11 mouse cellular contexts compared by ENCODE assay signal in genomic region chr7:15961798-15962197, GRCm38 (mm10). TPM values are rescaled to one million over a fixed set of nuclear protein-coding genes. Genes with fewer than 3 reads are reported as not detected.
DNase-seq lines count a peak whose midpoint lies in the region; ATAC-seq and TF ChIP-seq lines count a peak whose summit lies in the region.
"Had no signal": no experiment of that assay in that cellular context is flagged by ENCODE, and none has a peak within 500 bp of the region (broad histone marks: within the 10 kb centered on the region; RNA-seq: fewer than 3 reads in every experiment).

No protein-coding gene starts in this region.

- H3K4me1 ChIP-seq in forebrain, embryonic 16.5 days (replicated peaks; ENCODE audit: control insufficient read depth, insufficient read depth, low read length) = peaks cover 13% of the 10 kb centered on the region
- H3K4me1 ChIP-seq in forebrain, embryonic 15.5 days = peaks cover 15% of the 10 kb centered on the region
- H3K4me1 ChIP-seq in kidney, adult 2 months (ENCODE audit: control insufficient read depth, insufficient read depth, low read length) = peaks cover 14% of the 10 kb centered on the region
- peaks cover 30% of the 10 kb centered on the region for H3K4me1 ChIP-seq in hindbrain, embryonic 10.5 days (replicated peaks)

- H3K9me3 ChIP-seq in forebrain, embryonic 16.5 days (ENCODE audit: control insufficient read depth, low read length) = no peaks in the 10 kb centered on the region
- no peaks in the 10 kb centered on the region for H3K9me3 ChIP-seq in forebrain, embryonic 15.5 days
- 0 out of 2 replicates have a peak, but pooled peaks cover 3% of the 10 kb centered on the region for H3K9me3 ChIP-seq in hindbrain, embryonic 10.5 days
- H3K9me3 ChIP-seq: G1E; liver, embryonic 13.5 days had no signal

- no peak for DNase-seq in kidney, adult 2 months
- DNase-seq in kidney, postnatal 25 days = no peak
- peak; percentile 6 for DNase-seq in ovary, postnatal 36 days (ENCODE audit: low spot score)
- DNase-seq in ovary, postnatal 14 days (ENCODE audit: low spot score) = no peak
- DNase-seq in right cerebral cortex, postnatal 36 days (ENCODE audit: low spot score in 2 of 2) = no peak
- no peak for DNase-seq in hindbrain, embryonic 10.5 days (ENCODE audit: low spot score)
- DNase-seq: liver, embryonic 13.5 days; right cerebral cortex, adult 18-20 months had no signal

- no peaks in the 10 kb centered on the region for H3K27me3 ChIP-seq in forebrain, embryonic 16.5 days (replicated peaks; ENCODE audit: control insufficient read depth, insufficient read depth, low read length)
- no peaks in the 10 kb centered on the region for H3K27me3 ChIP-seq in forebrain, embryonic 15.5 days
- H3K27me3 ChIP-seq in kidney, adult 2 months (replicated peaks; ENCODE audit: control insufficient read depth, insufficient read depth, low read length) = no peaks in the 10 kb centered on the region
- no peaks in the 10 kb centered on the region; the same call in 1 of the 2 replicates for H3K27me3 ChIP-seq in hindbrain, embryonic 10.5 days (ENCODE audit: insufficient read depth, poor library complexity, severe bottlenecking)

- WGBS in forebrain, embryonic 16.5 days = 83% methylated on average over 7 of the region's 7 CpGs
- WGBS in forebrain, embryonic 15.5 days = 88% methylated on average over 7 of the region's 7 CpGs
- WGBS in kidney, adult 2 months = 84% methylated on average over 7 of the region's 7 CpGs
- 81% methylated on average over 7 of the region's 7 CpGs for WGBS in hindbrain, embryonic 10.5 days

- H3K27ac ChIP-seq in forebrain, embryonic 16.5 days (ENCODE audit: low read length) = no peak overlapping the region
- H3K27ac ChIP-seq in forebrain, embryonic 15.5 days (replicated peaks) = no peak overlapping the region
- H3K27ac ChIP-seq in kidney, adult 2 months (ENCODE audit: insufficient read depth, low read depth, low read length) = peak overlapping the region; percentile 70
- no peak overlapping the region for H3K27ac ChIP-seq in hindbrain, embryonic 10.5 days
- H3K27ac ChIP-seq: liver, embryonic 13.5 days had no signal

- TF ChIP-seq CTCF in kidney, adult 2 months (conservative IDR thresholded peaks at IDR 0.05; ENCODE audit: insufficient read depth, insufficient read length, low read depth, low read length) = no peak

- no peaks in the 10 kb centered on the region for H3K36me3 ChIP-seq in forebrain, embryonic 16.5 days (ENCODE audit: control insufficient read depth, insufficient read depth)
- H3K36me3 ChIP-seq in forebrain, embryonic 15.5 days = no peaks in the 10 kb centered on the region
- no peaks in the 10 kb centered on the region for H3K36me3 ChIP-seq in kidney, adult 2 months (ENCODE audit: control insufficient read depth, insufficient read depth, low read length)
- H3K36me3 ChIP-seq in hindbrain, embryonic 10.5 days = peaks cover 5% of the 10 kb centered on the region
- H3K36me3 ChIP-seq: G1E had no signal

- no peak overlapping the region for H3K4me3 ChIP-seq in forebrain, embryonic 16.5 days (replicated peaks; ENCODE audit: low read length)
- H3K4me3 ChIP-seq in forebrain, embryonic 15.5 days = no peak overlapping the region
- H3K4me3 ChIP-seq in kidney, adult 2 months (ENCODE audit: insufficient read depth, low read depth, low read length) = no peak overlapping the region
- no peak overlapping the region for H3K4me3 ChIP-seq in hindbrain, embryonic 10.5 days
- H3K4me3 ChIP-seq: liver, embryonic 13.5 days had no signal

- ATAC-seq in forebrain, embryonic 16.5 days = peak; percentile 4; the same call in 1 of the 2 replicates
- ATAC-seq in forebrain, embryonic 15.5 days (replicated peaks) = no peak

- TF ChIP-seq POLR2A in kidney, adult 2 months (IDR thresholded peaks at IDR 0.05; ENCODE audit: low read depth, low read length) = no peak

- no peak overlapping the region for H3K9ac ChIP-seq in forebrain, embryonic 16.5 days (replicated peaks; ENCODE audit: low read depth, low read length)
- no peak overlapping the region for H3K9ac ChIP-seq in forebrain, embryonic 15.5 days (replicated peaks)
- H3K9ac ChIP-seq: liver, embryonic 13.5 days had no signal

- H3K4me2 ChIP-seq in forebrain, embryonic 16.5 days (ENCODE audit: low read length) = no peak overlapping the region
- H3K4me2 ChIP-seq in forebrain, embryonic 15.5 days (replicated peaks) = no peak overlapping the region
- H3K4me2 ChIP-seq: liver, embryonic 13.5 days had no signal

RNA-seq across cellular contexts. Expression of gene Ehd2, which starts 5.6 kb away (rescaled TPM):
- polyA plus RNA-seq in forebrain, embryonic 16.5 days (2015; fragmentation: Nextera tagmentation; extraction: Ambion mirVana) = 5.4 and 5.6 TPM in 2 replicates
- 3.7 and 5.0 TPM in 2 replicates for polyA plus RNA-seq in forebrain, embryonic 15.5 days (2015; fragmentation: Nextera tagmentation; extraction: Ambion mirVana)
- 30.2 and 33.7 TPM in 2 replicates for polyA plus RNA-seq in kidney, adult 2 months (2012; rRNA removed)
- polyA plus RNA-seq in hindbrain, embryonic 10.5 days (2016; fragmentation: Nextera tagmentation; extraction: Ambion mirVana) = 12.1 and 12.5 TPM in 2 replicates

RNA-seq across cellular contexts. Expression of gene Nop53, which starts 15.9 kb away (rescaled TPM):
- 139 and 141 TPM in 2 replicates for polyA plus RNA-seq in forebrain, embryonic 16.5 days (2015; fragmentation: Nextera tagmentation; extraction: Ambion mirVana)
- 144 and 150 TPM in 2 replicates for polyA plus RNA-seq in forebrain, embryonic 15.5 days (2015; fragmentation: Nextera tagmentation; extraction: Ambion mirVana)
- polyA plus RNA-seq in kidney, adult 2 months (2012; rRNA removed) = 87.9 and 88.9 TPM in 2 replicates
- polyA plus RNA-seq in hindbrain, embryonic 10.5 days (2016; fragmentation: Nextera tagmentation; extraction: Ambion mirVana) = 170 and 182 TPM in 2 replicates

RNA-seq across cellular contexts. Expression of gene Selenow, which starts 39.6 kb away (rescaled TPM):
- 1,473 and 1,544 TPM in 2 replicates for polyA plus RNA-seq in forebrain, embryonic 16.5 days (2015; fragmentation: Nextera tagmentation; extraction: Ambion mirVana)
- polyA plus RNA-seq in forebrain, embryonic 15.5 days (2015; fragmentation: Nextera tagmentation; extraction: Ambion mirVana) = 1,503 and 1,574 TPM in 2 replicates
- 236 and 288 TPM in 2 replicates for polyA plus RNA-seq in kidney, adult 2 months (2012; rRNA removed)
- polyA plus RNA-seq in hindbrain, embryonic 10.5 days (2016; fragmentation: Nextera tagmentation; extraction: Ambion mirVana) = 902 and 1,086 TPM in 2 replicates
